Mouse (Mus musculus) MEL (cell line): Measurements from ENCODE around the gene Olfr177.

Experiments
- CTCF ChIP-seq, 3 experiments: IDR thresholded peaks in 2 of 3; conservative IDR thresholded peaks in 1 of 3; 2 replicates each; pipeline ENCODE4 v1.5.1; 2011 to 2012; ENCODE audit warnings: low read length in 3 of 3, low read depth in 2 of 3, mild to moderate bottlenecking in 2 of 3, improper control_type of control experiment in 1 of 3, inconsistent platforms in 1 of 3, mixed read lengths in 1 of 3, moderate library complexity in 1 of 3; ENCODE audit not compliant: control insufficient read depth in 1 of 3, insufficient read depth in 1 of 3, poor library complexity in 1 of 3, severe bottlenecking in 1 of 3
- E2F4 ChIP-seq: IDR thresholded peaks from 2 replicates; pipeline ENCODE4 v1.6.1; 2011; ENCODE audit warnings: low read depth, low read length, improper control_type of control experiment, borderline replicate concordance
- ELF1 ChIP-seq: IDR thresholded peaks from 2 replicates; pipeline ENCODE4 v1.6.1; 2014; ENCODE audit warnings: low read depth, mild to moderate bottlenecking, inconsistent platforms, low read length, improper control_type of control experiment, moderate library complexity
- MXI1 ChIP-seq: IDR thresholded peaks from 2 replicates; pipeline ENCODE4 v1.6.1; 2011; ENCODE audit warnings: mild to moderate bottlenecking, low read depth, low read length, improper control_type of control experiment
- POLR2A ChIP-seq, 2 experiments: IDR thresholded peaks; 2 replicates each; pipeline ENCODE4 v1.6.1; 2011 to 2012; ENCODE audit warnings: low read length in 2 of 2, mild to moderate bottlenecking in 2 of 2, control low read depth in 1 of 2, improper control_type of control experiment in 1 of 2, low read depth in 1 of 2, moderate library complexity in 1 of 2; ENCODE audit not compliant: control insufficient read depth in 1 of 2, insufficient read depth in 1 of 2, poor library complexity in 1 of 2
- POLR2AphosphoS2 ChIP-seq: IDR thresholded peaks from 2 replicates; pipeline ENCODE4 v1.6.1; 2011; ENCODE audit warnings: low read length, improper control_type of control experiment
- TCF12 ChIP-seq: IDR thresholded peaks from 2 replicates; pipeline ENCODE4 v1.6.1; 2014; ENCODE audit warnings: low read depth, mild to moderate bottlenecking, inconsistent platforms, low read length, improper control_type of control experiment, moderate library complexity
- USF1 ChIP-seq: IDR thresholded peaks from 2 replicates; pipeline ENCODE4 v1.6.1; 2014; ENCODE audit warnings: low read depth, mild to moderate bottlenecking, inconsistent platforms, low read length, improper control_type of control experiment, moderate library complexity
- ZC3H11A ChIP-seq: IDR thresholded peaks from 2 replicates; pipeline ENCODE4 v1.6.1; 2012; ENCODE audit warnings: low read depth, mild to moderate bottlenecking, inconsistent platforms, low read length, improper control_type of control experiment

GRCm38 (mm10) chr16:58884416-58884815 is 9.8 kb upstream of the Olfr177 start:
- TF ChIP-seq TCF12 (no peak), CTCF (IDR thresholded peaks at IDR 0.05 in 2 of 3, conservative IDR thresholded peaks at IDR 0.05 in 1 of 3; ENCODE audit: control insufficient read depth in 1 of 3, insufficient read depth in 1 of 3, low read depth in 2 of 3, low read length in 3 of 3, poor library complexity in 1 of 3, severe bottlenecking in 1 of 3) (no peak), E2F4 (no peak), MXI1 (no peak), POLR2A (IDR thresholded peaks at IDR 0.05; ENCODE audit: control insufficient read depth in 1 of 2, insufficient read depth in 1 of 2, low read depth in 1 of 2, low read length in 2 of 2, poor library complexity in 1 of 2) (no peak), USF1 (no peak), ELF1 (no peak), ZC3H11A (no peak), POLR2AphosphoS2 (no peak)
